Mouse (Mus musculus): ENCODE measurements at regions not wholly inside any gene's neighbourhood (a gene's known extent, or its start where the extent isn't known, plus 50 kb on each side); places are given as distances from the start of the nearest gene placed in this dataset.

- DNase-seq: no peak
Observed at GRCm38 (mm10) chr9:63087195-63087594, 61.6 kb downstream of the Skor1 start.

DNA sequence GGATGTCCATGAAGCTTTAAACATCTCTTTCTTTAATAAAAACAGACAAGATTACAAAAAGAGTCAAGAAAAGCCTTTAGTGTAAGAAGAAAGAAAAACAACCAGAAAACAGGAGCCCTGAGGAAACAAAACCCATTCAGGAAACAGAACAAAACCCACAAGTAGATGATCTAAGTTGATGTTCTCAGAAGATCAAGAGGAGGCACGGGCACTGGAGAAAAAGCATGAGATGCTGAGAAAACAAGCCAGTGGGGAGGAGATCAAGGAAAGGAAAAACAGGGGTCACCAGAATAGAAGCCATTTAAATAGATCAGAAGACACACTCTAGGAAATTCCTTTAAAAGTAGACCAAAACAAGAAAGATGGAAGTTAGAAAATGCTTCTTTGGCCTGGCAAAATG lies 62.1 kb downstream of the Skor1 start:
- no peak for DNase-seq

- no peak for DNase-seq
Observed at GRCm38 (mm10) chr9:63082830-63083229, 65.9 kb downstream of the Skor1 start.

- no peak for DNase-seq
Observed at GRCm38 (mm10) chr9:63082311-63082710, 66.5 kb downstream of the Skor1 start.

- DNase-seq: no peak
Observed at GRCm38 (mm10) chr9:63080406-63080805, 68.4 kb downstream of the Skor1 start.

GRCm38 (mm10) chr9:63075252-63075651 lies 73.5 kb downstream of the Skor1 start:
- no peak for DNase-seq

DNA sequence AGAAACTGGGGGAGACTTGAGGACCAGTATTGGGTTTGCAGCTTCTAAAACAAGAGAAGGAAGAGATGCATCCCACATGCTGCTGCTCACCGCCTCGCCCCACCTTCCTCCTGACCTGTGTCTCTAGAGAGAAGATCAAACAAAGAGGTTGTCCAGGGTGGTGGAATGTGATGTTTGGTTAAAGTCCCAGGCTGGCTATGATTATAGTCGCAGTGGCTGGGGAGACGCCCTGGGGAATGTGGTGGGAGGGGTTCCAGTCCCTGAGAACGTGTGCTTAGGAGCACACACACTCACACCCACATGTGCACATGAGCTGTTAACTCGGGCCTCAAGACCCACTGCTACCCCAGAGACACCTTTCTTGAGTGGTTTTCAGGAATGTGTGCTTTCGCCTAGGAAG lies 74.0 kb downstream of the Skor1 start:
- no peak for DNase-seq

GRCm38 (mm10) chr9:63074023-63074750 lies 74.6 kb downstream of the Skor1 start:
- DNase-seq: no peak

DNA sequence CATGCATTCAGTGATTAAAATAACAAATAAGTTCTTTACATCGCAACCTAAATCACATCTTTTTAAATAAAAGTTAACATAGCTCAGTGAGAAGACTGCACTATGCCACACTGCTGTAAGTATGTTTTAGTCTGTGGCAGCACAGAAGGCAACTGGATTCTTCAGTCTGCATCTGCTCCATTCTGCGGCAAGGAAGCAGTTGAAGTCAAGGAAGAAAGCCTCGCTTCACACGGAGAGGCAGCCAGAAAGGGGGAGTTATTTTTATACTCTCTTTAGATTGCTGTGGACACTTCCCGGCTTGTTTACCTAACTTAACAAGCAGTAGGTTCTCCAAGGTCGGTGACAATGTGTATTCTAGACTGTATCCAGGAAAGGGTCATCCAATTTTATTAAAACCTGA lies 77.7 kb downstream of the Skor1 start:
- DNase-seq: no peak

- DNase-seq: no peak
Observed at GRCm38 (mm10) chr9:63069919-63070318, 78.8 kb downstream of the Skor1 start.

- DNase-seq: no peak
Observed at GRCm38 (mm10) chr9:63067054-63067406, 79.3 kb upstream of the Pias1 start.

DNA sequence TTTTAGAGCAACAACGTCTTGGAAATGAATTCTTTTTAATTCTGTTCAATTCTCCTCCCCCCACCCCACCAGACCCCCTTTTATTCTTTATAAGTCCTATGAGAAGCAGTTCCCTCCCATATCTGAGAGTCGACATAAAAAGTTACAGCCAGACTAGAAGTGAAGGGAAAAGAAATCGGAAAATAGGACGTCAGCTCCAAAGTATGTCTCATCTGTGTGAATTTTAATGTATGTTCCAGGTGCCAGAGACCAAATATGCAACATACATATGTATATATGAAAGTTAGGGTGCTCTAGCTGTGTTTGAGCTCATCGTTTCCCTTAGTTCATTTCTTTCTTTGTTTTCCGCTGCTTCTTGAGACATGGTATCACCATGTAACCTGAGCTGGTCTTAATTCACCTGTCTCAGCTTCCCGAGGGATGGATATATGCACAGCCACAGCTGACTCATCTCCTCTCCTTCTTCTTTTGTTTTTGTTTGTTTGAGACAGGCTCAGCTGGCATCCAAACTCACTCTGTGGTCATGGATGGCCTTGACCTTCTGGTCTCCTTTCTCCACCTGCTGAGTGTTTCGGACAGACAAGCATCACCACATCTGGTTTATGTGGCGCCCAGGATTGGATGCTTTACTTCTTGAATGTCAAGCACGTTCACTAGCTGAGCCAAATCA lies 78.8 kb upstream of the Pias1 start:
- DNase-seq: no peak

DNA sequence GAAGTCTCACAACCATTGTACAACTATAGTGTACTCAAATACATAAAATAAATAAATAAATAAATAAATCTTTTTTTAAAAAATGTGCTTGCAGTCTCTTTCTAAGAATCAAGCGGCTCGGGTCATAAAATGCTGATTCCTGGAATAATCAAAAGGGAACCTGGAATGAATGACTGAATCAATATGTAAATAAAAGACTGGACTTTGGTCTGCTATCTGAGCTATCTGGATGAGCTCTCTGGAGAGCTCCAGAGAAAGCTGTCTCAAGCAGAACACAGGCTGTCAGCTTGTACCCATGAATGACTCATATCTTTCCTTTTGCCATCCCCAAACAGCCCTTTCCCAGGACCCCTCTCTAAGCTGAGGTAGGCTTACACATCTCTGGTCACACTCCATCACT lies 75.8 kb upstream of the Pias1 start:
- no peak for DNase-seq

DNA sequence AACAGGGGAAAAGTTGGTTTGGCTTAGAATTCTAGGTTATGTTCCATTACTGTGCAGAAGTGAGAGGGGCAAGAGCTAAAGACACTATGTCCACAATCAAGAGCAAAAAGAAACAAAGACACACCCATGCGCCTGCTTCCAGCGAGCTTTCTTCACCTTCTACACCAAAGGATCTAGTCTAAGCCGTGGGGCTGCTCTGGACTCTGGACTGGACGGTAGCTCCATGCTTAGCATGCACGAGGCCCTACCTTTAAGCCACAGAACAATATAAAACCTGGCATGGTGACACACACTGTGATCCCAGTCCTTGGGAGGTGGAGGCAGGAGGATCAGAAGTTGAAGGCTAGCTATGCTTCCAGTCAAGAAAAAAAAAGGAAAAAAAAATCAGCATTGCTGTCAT lies 73.0 kb upstream of the Pias1 start:
- DNase-seq: no peak

DNA sequence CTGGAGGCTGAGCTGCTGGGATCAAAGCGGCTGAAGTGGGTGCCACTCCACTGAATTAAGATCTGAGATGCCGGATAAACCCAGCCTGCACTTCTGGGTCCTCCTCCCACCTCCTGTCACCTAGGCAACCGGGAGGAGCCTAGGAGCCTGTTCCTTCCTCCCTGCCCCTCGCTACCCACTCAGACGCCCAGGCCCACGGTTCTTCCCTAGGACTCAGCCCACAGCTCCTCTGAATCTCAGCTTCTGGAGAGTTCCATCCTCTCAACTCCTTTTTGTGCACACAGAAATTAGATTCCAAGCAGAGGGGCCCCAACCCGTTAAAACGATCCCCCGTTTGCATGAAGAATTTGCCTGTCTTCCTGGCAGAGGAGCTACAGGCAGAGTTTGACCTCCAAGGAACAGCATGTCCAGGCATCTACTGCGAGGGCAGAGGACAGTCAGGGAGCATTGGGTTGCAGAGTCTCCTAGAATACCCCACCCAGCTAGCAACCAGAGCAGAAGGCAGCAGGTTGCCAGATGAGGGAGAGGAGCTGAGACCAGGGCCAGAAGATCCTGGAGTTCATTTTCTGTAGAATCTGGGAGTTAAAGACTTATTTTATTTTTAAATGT lies 71.6 kb upstream of the Pias1 start:
- DNase-seq: peak; percentile 4

DNA sequence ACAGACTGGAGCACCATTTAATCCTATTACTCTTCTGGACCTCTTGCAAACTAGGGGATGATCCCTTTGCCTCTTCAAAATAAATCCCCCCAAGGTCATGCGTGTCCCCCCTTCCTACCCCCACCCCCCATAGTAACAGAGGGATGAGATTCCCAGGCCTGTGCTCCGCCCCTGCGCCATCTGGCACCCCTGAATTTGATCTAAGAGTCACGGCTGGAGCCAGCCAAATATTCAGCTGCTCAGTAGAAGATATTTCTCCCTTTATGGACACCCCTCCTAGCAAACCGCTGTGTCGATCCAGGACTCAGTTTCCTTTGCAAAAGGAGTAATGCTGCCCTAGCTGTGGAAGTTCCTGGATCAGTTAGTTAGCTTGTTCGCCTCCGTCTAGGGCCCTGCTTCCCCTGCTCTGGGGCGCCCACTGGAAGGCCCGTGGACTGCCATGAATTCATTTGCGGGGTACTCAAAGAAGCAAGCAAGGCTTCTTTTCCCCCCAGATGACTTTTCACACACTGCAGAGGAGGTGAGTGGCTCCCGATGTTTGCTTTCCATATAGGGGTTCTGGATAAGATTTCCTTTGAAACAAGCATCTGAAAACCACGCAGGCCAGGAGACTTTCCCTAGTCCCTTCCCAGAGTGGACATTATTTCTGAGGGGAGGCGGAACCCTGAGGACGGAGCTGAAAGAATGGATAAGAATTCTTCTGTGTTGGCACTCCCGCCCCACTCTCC lies 70.9 kb upstream of the Pias1 start:
- no peak for DNase-seq

- DNase-seq: no peak
Observed at GRCm38 (mm10) chr9:63056695-63057349, 69.1 kb upstream of the Pias1 start.

DNA sequence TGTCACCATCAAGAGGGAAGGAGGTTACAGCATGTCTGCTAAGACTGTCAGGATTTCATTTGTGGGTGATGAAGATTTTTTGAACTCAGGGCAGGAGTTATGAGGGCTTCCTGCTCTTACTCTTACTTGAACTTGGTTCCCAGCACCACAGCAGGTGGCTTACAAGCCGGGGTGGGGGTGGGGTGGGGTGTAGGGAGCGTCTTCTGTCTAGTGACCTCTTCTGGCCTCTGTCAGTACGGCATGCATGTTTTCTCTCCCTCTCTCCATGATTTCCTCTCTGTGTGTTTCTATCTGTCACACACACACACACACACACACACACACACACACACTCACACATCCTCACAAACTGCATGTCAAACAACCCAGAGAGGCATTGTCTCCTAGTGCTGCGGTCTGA lies 64.5 kb upstream of the Pias1 start:
- DNase-seq: no peak

DNA sequence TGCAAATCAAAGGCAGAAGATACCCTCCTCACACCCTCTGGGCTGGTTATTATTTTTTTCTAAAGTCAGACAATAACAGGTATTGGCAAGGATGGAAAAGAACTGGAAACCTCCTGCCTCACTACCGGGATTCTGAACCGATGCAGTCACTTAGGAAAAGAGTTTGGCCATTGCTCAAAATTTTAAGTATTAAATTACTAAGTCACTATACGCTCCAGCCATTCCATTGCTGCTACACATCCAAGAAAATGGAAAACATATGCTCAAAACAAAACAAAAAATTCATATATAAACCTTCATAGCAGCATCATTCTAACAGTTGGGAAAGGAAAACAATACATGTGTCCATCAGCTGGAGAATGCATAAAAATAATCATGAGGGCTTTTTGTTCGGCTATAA lies 63.9 kb upstream of the Pias1 start:
- DNase-seq: no peak

- no peak for DNase-seq
Observed at GRCm38 (mm10) chr9:63049290-63049689, 61.6 kb upstream of the Pias1 start.

- no peak for DNase-seq
Observed at GRCm38 (mm10) chr9:63046981-63047380, 59.3 kb upstream of the Pias1 start.

DNA sequence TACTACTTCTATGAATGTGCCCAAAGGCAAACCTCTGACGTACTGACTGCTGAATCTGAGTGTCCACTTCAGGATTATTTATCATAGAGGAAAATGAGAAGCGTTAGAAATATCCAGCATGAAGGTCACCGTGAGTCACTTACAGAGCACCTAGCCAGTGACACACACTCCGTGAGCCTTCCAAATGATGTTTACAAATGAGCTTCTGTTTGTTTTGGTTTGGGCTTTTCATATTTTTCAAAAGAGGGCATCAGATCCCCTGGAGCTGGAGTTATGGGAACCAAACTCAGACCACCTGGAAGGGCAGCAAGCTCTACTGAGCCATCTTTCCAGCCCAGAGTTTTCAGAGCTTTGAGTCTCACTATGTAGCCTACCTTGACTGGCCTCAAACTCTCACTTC lies 57.8 kb upstream of the Pias1 start:
- DNase-seq: no peak

DNA sequence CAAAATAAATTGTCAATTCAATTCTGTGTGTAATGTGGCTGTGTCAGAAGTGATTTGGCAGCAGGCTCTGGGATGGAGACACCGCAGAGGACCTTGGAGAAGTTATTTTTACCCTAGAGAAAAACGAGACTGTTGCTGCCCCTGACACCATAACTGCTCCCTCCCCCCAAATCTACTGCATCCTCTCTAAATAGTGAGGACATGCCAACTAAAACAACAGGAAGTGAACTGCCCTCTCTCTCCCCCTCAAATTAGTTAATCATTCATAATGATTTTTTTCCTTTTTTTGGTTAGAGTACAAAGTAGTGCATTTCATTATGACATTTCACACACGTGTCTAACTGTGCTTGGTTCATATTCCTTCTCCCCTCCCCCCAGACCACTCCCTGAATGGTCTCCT lies 55.6 kb upstream of the Pias1 start:
- DNase-seq: no peak
